Mouse (Mus musculus) heart, adult 2 months (tissue): ENCODE data around the gene Sdsl.

Source experiments
- CTCF ChIP-seq: fragments of 200-600 bp; IDR thresholded peaks from 2 replicates; pipeline ENCODE4 v1.8.1; 2022; ENCODE audit warnings: antibody characterized with exemption, mild to moderate bottlenecking, moderate library complexity
- EP300 ChIP-seq: fragments of 200-500 bp; IDR thresholded peaks from 2 replicates; pipeline ENCODE4 v1.6.1; 2011; ENCODE audit warnings: low read depth, low read length, control low read depth; ENCODE audit not compliant: insufficient read depth

DNA sequence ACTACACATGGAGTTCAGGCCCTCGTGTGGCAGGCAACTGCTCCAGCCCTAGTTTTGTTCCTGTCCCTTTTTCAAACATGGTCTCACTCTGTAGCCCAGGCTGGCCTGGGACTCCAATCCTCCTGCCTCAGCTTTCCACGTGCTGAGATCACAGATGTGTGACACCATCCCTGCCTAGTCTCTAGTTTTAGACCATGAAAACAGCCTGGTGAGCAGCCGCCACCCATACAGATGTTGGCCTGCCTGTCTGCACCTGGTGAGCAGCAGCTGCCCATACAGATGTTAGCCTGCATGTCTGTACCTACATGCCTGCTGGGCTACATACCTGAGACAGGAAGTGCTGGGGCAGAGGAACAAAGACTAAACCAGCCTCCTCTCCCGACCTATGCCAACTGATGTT lies 26.6 kb upstream of the Sdsl start:
- TF ChIP-seq CTCF (no peak), EP300 (no peak)
